Mouse (Mus musculus): Measurements from ENCODE around the gene Klf11. TPM values are rescaled to one million over a fixed set of nuclear protein-coding genes. Genes with fewer than 3 reads are reported as not detected.
A peak's percentile ranks its signal among the peaks of the same experiment; 100 is the strongest.

The Klf11 gene
- polyA plus RNA-seq, 1 experiment: 3.6 TPM

DNA sequence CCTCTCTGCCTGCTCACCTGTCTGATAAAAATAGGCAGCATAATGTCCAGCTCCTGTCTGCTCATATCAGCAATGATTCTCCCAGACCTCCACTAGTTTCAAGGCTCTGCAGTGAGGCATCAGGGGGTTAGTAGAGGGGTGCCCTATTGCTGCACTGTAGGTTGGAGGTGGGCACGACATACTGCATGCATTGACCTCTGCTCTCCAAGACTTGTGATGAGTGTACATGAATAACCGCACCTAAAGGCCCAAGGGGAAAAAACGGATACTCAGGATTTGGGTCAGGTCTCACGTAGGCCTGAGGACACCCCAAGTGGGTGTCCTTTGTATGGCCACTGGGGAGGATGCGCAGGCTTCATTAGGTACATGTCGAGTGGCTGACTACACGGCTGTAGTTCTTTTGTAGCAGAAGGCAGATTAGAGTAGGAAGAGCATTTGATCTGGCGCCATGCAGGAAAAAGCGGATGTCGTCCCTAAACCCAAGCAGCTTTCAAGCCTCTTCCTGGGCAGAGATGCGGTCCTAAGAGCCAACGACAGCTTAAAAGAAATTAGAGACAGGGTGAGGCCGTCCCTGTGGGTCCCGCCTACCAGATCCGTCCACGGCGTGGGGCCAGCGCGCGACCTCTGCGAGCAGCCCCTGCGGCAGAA, 535 bp upstream of the Klf11 start:
- Histone ChIP-seq H3K4me3 (replicated peaks) (peak overlapping the region; percentile 98), H3K36me3 (replicated peaks; ENCODE audit: low read length) (peaks cover 22% of the 10 kb centered on the region), H3K27me3 (replicated peaks) (no peaks in the 10 kb centered on the region), H3K9me3 (no peaks in the 10 kb centered on the region), H3K4me1 (peaks cover 57% of the 10 kb centered on the region)
- TF ChIP-seq FLI1 (IDR thresholded peaks at IDR 0.05; ENCODE audit: low read length) (no peak), GATA1 (IDR thresholded peaks at IDR 0.05; ENCODE audit: borderline replicate concordance, low read length) (no peak)

DNA sequence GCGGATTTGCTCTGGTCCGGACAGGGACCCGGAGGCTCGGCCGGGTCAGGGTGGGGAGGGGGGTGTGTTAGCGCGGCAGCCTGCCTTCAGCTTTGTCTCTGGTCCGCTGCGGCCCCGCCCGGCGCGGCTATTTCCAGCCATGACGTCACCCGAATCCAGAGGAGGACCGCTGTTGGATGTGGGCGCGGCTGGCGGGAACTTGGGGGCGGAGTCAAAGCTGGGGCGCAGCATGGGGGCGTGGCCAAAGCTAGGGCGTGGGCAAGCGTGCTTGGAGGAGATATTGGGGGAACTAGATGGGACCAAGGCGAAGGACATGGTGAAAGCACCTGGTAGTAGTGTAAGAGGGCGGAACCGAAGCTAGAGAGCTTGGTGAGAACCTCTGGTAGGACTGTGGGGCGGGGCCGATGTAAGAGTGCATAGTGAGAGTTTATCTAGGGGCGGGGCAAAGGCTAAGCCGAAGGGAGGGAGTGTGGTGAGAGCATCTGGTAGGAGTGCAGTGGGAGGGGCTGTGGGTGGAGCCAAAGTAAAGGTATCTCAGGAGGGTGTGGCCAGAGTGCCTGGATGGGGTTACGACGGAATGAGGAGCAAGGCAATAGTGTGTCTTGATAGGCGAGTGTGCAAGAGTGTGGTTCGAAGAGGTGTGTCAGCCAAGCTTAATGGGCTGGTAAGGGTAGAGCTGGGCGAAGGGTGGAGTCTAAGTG, 718 bp downstream of the Klf11 start:
- Histone ChIP-seq H3K9me3 (no peaks in the 10 kb centered on the region), H3K4me1 (peaks cover 53% of the 10 kb centered on the region), H3K27me3 (replicated peaks) (no peaks in the 10 kb centered on the region), H3K4me3 (replicated peaks) (peak overlapping the region; percentile 98), H3K36me3 (replicated peaks; ENCODE audit: low read length) (peaks cover 35% of the 10 kb centered on the region)
- no peak for TF ChIP-seq FLI1 (IDR thresholded peaks at IDR 0.05; ENCODE audit: low read length)
- no peak for TF ChIP-seq GATA1 (IDR thresholded peaks at IDR 0.05; ENCODE audit: borderline replicate concordance, low read length)

DNA sequence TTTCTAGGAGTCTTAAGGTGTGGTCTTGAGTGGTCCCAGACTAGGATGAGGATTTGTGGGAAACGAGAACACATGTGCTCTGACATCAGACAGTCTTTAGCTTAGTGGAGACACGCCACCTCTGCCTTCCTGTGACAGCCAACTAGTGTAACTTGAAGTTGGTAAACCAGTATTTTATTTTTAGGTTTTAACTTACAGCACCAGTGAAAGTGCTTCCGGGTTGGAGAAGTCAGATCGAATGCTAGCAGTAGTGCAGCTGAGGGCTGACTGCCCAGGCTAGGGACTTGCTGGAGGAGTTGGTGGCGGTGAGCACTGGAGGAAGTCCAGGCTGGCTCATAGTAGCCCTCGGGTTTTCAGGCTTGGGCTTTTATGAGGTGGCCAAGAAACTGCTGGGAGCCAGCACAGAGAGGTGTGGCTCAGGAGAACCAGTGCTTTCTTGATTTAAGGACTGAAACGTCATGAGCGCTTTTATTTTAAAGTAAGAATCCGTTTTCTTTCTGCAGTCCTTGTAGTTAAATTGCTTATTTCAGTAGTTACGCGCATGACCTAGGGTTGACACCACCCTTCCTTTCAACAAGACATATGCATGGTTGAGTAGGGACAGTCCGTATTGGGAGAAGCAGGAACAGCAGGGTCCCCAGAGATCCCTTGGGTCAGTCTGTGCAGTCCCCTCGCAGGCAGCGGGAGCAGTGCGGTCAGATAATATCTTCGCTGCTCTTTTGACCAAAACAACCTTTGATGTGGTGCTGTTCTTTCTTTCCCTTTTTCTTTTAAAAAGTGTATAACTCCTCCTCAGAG, 3.2 kb downstream of the Klf11 start:
- Histone ChIP-seq H3K4me1 (peaks cover 47% of the 10 kb centered on the region), H3K4me3 (replicated peaks) (no peak overlapping the region), H3K9me3 (no peaks in the 10 kb centered on the region), H3K27me3 (replicated peaks) (no peaks in the 10 kb centered on the region), H3K36me3 (replicated peaks; ENCODE audit: low read length) (peaks cover 52% of the 10 kb centered on the region)
- TF ChIP-seq GATA1 (IDR thresholded peaks at IDR 0.05; ENCODE audit: borderline replicate concordance, low read length): no peak
- no peak for TF ChIP-seq FLI1 (IDR thresholded peaks at IDR 0.05; ENCODE audit: low read length)

DNA sequence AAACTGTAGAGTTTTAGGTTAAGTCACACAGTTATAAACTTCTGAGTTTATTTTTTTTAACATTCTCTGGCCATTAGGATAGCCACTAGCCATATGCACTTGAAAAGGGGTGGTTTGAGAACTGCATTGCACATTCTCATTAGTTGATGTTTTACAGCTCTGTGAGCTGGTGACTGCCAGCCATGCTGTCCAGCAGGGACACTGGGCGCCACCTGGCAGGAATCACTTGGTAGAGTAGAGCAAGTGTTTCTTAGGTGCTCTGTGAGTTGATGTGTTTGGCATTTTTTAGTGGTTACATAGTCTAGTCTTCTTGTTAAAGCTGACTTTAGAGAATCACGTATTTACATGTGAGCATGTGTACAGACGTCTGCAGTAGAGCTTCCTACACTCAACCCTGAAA, 5.4 kb downstream of the Klf11 start:
- H3K4me1 ChIP-seq: peaks cover 43% of the 10 kb centered on the region

DNA sequence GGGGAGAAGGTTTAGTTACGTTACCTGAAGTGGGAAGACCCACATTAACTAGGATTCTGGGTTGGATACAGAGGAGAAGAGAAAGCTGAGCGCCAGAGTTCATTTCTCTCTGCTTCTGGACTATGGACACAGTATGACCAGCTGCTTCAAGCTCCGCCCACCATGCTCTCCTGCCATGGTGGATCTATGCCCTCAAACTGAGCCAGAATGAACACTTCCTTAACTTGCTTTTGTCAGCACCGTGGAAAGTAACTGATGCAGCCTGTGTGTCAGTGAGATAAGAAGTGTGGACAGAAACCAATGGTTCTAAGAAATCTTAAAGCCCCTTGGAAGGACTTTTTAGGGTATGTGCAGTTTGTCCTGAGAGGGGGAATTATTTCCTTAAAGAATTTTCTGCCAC, 7.9 kb downstream of the Klf11 start:
- Histone ChIP-seq H3K4me1 (peaks cover 23% of the 10 kb centered on the region), H3K4me3 (replicated peaks) (no peak overlapping the region), H3K9me3 (no peaks in the 10 kb centered on the region), H3K36me3 (replicated peaks; ENCODE audit: low read length) (peaks cover 67% of the 10 kb centered on the region), H3K27me3 (replicated peaks) (no peaks in the 10 kb centered on the region)
- TF ChIP-seq FLI1 (IDR thresholded peaks at IDR 0.05; ENCODE audit: low read length): no peak
- no peak for TF ChIP-seq GATA1 (IDR thresholded peaks at IDR 0.05; ENCODE audit: borderline replicate concordance, low read length)

More for the DNA sequence above, 5.4 kb downstream of the Klf11 start:
- H3K4me3 ChIP-seq (replicated peaks): no peak overlapping the region
- peaks cover 68% of the 10 kb centered on the region for H3K36me3 ChIP-seq (replicated peaks; ENCODE audit: low read length)
- H3K9me3 ChIP-seq: no peaks in the 10 kb centered on the region
- TF ChIP-seq GATA1 (IDR thresholded peaks at IDR 0.05; ENCODE audit: borderline replicate concordance, low read length) (no peak), FLI1 (IDR thresholded peaks at IDR 0.05; ENCODE audit: low read length) (no peak)
- no peaks in the 10 kb centered on the region for H3K27me3 ChIP-seq (replicated peaks)

DNA sequence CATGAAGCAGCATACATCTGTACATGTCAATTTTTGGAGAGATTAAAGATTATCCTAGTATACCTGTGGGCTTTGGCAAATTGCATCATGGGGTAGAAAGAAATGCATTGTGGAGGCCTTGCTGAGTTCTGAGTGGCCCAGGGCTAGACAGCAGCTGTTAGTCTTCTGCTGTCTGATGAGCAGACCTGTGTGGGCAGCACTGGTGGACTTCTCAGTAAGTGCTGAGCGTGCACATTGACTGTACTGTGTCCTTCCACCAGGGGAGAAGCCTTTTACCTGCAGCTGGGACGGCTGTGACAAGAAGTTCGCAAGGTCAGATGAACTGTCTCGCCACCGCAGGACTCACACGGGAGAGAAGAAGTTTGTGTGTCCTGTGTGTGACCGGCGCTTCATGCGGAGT, 8.8 kb downstream of the Klf11 start:
- TF ChIP-seq GATA1 (IDR thresholded peaks at IDR 0.05; ENCODE audit: borderline replicate concordance, low read length) (no peak), FLI1 (IDR thresholded peaks at IDR 0.05; ENCODE audit: low read length) (no peak)
- no peaks in the 10 kb centered on the region for H3K27me3 ChIP-seq (replicated peaks)
- H3K9me3 ChIP-seq: no peaks in the 10 kb centered on the region
- H3K36me3 ChIP-seq (replicated peaks; ENCODE audit: low read length): peaks cover 57% of the 10 kb centered on the region
- peaks cover 17% of the 10 kb centered on the region for H3K4me1 ChIP-seq
- H3K4me3 ChIP-seq (replicated peaks): no peak overlapping the region

DNA sequence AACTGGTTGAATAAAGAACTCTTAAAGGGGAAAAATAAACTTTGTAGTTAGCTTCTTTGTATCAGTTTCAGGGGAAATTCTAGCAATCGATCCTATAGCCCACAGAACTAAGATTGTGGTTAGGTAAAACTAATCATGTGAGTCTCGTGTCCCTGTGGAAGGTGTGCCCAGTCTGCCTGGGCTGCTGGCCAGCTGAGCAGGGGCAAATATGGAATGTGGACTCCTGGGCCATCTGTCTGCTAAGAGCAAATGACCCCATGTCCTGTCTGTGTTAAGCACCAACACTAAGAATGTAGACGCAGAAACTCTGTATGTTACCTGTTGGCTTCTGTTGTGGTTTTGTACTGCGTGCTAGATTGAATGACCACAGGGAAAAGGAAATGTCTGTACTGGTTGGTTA, 10.0 kb downstream of the Klf11 start:
- H3K36me3 ChIP-seq (replicated peaks; ENCODE audit: low read length): peaks cover 46% of the 10 kb centered on the region

DNA sequence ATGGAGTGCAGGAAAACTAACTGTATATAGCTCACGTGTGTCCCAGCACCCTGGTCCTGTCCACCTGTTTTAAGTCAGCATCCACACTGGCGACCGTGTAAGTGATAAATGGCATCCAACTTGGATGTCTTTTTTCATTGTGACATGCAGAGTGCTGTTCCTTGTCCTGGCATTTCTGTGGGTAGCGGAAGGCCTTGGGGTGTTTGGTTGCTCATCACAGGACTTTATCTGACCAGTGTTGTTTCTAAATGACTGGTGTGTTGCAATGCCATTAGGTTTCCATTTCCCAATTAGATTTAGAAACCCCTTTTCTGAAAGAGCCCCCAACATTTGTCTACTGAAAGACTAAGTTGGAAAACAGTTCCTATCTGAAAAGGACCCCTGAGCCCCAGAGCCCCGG, 11.1 kb downstream of the Klf11 start:
- Histone ChIP-seq H3K4me3 (replicated peaks) (no peak overlapping the region), H3K36me3 (replicated peaks; ENCODE audit: low read length) (peaks cover 36% of the 10 kb centered on the region), H3K4me1 (peaks cover 12% of the 10 kb centered on the region), H3K27me3 (replicated peaks) (peaks cover 6% of the 10 kb centered on the region), H3K9me3 (no peaks in the 10 kb centered on the region)
- no peak for TF ChIP-seq FLI1 (IDR thresholded peaks at IDR 0.05; ENCODE audit: low read length)
- TF ChIP-seq GATA1 (IDR thresholded peaks at IDR 0.05; ENCODE audit: borderline replicate concordance, low read length): no peak

More for the DNA sequence above, 10.0 kb downstream of the Klf11 start:
- TF ChIP-seq FLI1 (IDR thresholded peaks at IDR 0.05; ENCODE audit: low read length): no peak
- TF ChIP-seq GATA1 (IDR thresholded peaks at IDR 0.05; ENCODE audit: borderline replicate concordance, low read length): no peak
- Histone ChIP-seq H3K4me3 (replicated peaks) (no peak overlapping the region), H3K27me3 (replicated peaks) (peaks cover 3% of the 10 kb centered on the region), H3K4me1 (peaks cover 12% of the 10 kb centered on the region), H3K9me3 (no peaks in the 10 kb centered on the region)

DNA sequence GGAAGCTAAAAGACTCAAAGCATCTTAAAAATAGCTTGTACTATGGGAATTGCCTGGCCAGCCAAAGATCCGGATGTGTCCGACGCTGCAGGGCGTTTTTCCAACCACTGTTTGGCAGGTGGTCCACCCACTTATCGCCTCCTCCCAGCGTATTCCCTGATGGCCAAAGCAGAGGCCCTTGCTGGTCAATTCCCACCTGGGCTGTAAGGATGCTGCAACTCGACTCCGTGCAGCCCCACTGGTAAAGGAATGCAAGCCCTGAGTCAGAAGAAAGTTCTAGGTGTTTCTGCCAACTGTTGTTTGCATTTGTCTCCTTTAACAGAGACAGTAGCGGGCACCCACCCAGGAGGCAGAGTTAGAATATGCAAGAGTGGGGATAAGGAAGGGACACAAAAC, 29.0 kb downstream of the Klf11 start:
- H3K27me3 ChIP-seq (replicated peaks): peaks cover 75% of the 10 kb centered on the region
- TF ChIP-seq FLI1 (IDR thresholded peaks at IDR 0.05; ENCODE audit: low read length): no peak
- TF ChIP-seq GATA1 (IDR thresholded peaks at IDR 0.05; ENCODE audit: borderline replicate concordance, low read length): no peak
- peaks cover 20% of the 10 kb centered on the region for H3K4me1 ChIP-seq
- H3K4me3 ChIP-seq (replicated peaks): no peak overlapping the region
- H3K36me3 ChIP-seq (replicated peaks; ENCODE audit: low read length): no peaks in the 10 kb centered on the region
- no peaks in the 10 kb centered on the region for H3K9me3 ChIP-seq
